Mouse (Mus musculus): ENCODE measurements at regions not wholly inside any gene's neighbourhood (a gene's known extent, or its start where the extent isn't known, plus 50 kb on each side); places are given as distances from the start of the nearest gene placed in this dataset.

DNA sequence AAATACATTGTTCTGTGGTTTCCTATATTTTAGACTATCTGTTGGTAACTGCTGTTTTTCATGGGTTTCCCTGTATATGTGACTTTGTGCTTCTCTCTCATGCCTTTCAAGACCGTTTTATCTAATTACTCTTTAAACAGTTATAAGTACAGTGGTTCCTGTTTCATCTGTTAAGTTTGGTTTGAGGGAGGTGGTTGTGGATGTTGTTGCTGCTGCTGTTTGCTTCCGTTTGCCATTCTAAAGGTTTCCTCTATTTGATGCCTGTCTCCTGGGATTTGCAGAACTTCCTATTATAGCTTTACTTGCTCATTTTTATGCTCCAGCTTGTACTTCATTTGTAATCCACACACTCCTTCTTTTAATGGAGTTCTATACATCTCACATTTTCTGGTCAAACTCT lies 400.4 kb upstream of the Htr2a start:
- no peak overlapping the region for H3K27ac ChIP-seq
- no peaks in the 10 kb centered on the region for H3K4me1 ChIP-seq (replicated peaks; ENCODE audit: control insufficient read depth in 2 of 2, insufficient read depth in 2 of 2, low read length in 1 of 2)
- DNase-seq (ENCODE audit: low read depth in 3 of 3, low spot score in 3 of 3) (no peak), ATAC-seq (ENCODE audit: insufficient read depth) (no peak)
- no peaks in the 10 kb centered on the region for H3K27me3 ChIP-seq (ENCODE audit: control insufficient read depth, insufficient read depth, low read length)
- no peaks in the 10 kb centered on the region for H3K36me3 ChIP-seq (replicated peaks; ENCODE audit: control insufficient read depth, insufficient read depth, low read depth)
- 5% methylated on average over 2 of the region's 2 CpGs for WGBS (ENCODE audit: insufficient replicate concordance)
- no peaks in the 10 kb centered on the region for H3K9me3 ChIP-seq (ENCODE audit: control insufficient read depth, low read length)
- H3K4me2 ChIP-seq (ENCODE audit: low read depth): no peak overlapping the region
- no peak for TF ChIP-seq CTCF (IDR thresholded peaks at IDR 0.05; ENCODE audit: low read depth)
- no peak overlapping the region for H3K9ac ChIP-seq (replicated peaks)
- no peak overlapping the region for H3K4me3 ChIP-seq (ENCODE audit: insufficient read depth in 1 of 2, low read depth in 2 of 2, low read length in 2 of 2)

DNA sequence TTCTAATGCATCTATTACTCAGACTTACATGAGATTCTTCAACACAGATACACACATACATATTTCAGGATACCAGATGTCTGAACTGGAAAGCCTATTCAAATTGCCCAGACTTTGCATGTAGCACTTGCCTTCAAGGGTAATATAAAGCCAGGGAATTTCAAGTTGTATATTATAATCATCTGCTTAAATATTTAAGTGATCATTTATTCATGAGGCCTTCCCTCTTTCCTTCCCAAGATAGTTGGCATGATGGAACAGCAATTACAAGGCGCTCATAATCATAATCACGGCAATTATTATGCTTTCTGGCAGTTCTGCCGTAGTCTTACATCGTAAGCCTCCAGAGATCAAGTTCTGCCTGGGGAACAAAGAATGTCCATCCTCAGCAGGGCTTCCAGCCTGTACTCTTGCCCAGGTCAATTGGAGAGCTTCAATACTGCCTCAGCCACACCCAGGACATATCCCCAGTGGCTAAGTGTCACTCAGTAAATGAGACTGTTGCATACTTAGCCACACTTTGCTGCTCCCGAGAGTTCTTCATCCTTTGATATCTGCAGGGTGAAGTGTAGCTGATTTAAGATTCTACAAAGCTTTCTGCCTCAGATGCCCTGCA lies 391.3 kb upstream of the Htr2a start:
- H3K27me3 ChIP-seq (ENCODE audit: control insufficient read depth, insufficient read depth, low read length): no peaks in the 10 kb centered on the region
- no peak for ATAC-seq (ENCODE audit: insufficient read depth)
- WGBS (ENCODE audit: insufficient replicate concordance): 67% methylated on average over 5 of the region's 5 CpGs
- DNase-seq (ENCODE audit: low read depth in 3 of 3, low spot score in 3 of 3): no peak
- no peak overlapping the region for H3K9ac ChIP-seq (replicated peaks)
- TF ChIP-seq EP300 (IDR thresholded peaks at IDR 0.05; ENCODE audit: low read depth): no peak
- TF ChIP-seq CTCF (IDR thresholded peaks at IDR 0.05; ENCODE audit: low read depth): no peak
- no peak overlapping the region for H3K4me3 ChIP-seq (ENCODE audit: insufficient read depth in 1 of 2, low read depth in 2 of 2, low read length in 2 of 2)
- no peaks in the 10 kb centered on the region for H3K9me3 ChIP-seq (ENCODE audit: control insufficient read depth, low read length)
- H3K4me1 ChIP-seq (replicated peaks; ENCODE audit: control insufficient read depth in 2 of 2, insufficient read depth in 2 of 2, low read length in 1 of 2): no peaks in the 10 kb centered on the region
- H3K36me3 ChIP-seq (replicated peaks; ENCODE audit: control insufficient read depth, insufficient read depth, low read depth): no peaks in the 10 kb centered on the region
- no peak overlapping the region for H3K4me2 ChIP-seq (ENCODE audit: low read depth)
- H3K27ac ChIP-seq: no peak overlapping the region

DNA sequence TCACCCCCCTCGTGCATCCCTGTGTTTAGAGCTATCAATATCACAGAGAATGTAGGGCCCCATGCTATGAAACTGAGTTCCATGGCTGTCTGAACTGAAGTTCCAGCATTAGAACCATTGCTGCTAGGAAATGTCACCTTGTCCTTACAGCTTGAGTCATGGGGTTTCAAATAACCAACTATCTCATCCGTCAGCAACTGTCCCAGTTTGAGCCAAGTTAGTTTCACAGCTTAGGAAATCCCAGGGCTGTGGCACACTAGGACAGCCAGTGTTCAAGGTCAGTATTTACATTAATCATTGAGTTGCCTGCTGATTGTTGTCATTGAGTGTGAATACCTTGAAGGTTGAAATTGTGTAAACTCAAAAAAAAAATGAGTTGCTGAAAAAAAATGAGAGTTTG lies 390.6 kb upstream of the Htr2a start:
- no peaks in the 10 kb centered on the region for H3K27me3 ChIP-seq (ENCODE audit: control insufficient read depth, insufficient read depth, low read length)
- DNase-seq (ENCODE audit: low read depth in 3 of 3, low spot score in 3 of 3): no peak
- H3K4me1 ChIP-seq (replicated peaks; ENCODE audit: control insufficient read depth in 2 of 2, insufficient read depth in 2 of 2, low read length in 1 of 2): no peaks in the 10 kb centered on the region
- no peak overlapping the region for H3K4me3 ChIP-seq (ENCODE audit: insufficient read depth in 1 of 2, low read depth in 2 of 2, low read length in 2 of 2)
- H3K4me2 ChIP-seq (ENCODE audit: low read depth): no peak overlapping the region
- ATAC-seq (ENCODE audit: insufficient read depth): no peak
- TF ChIP-seq CTCF (IDR thresholded peaks at IDR 0.05; ENCODE audit: low read depth): no peak
- TF ChIP-seq EP300 (IDR thresholded peaks at IDR 0.05; ENCODE audit: low read depth): no peak
- H3K27ac ChIP-seq: no peak overlapping the region
- no peak overlapping the region for H3K9ac ChIP-seq (replicated peaks)
- WGBS (ENCODE audit: insufficient replicate concordance): 53% methylated on average over 2 of the region's 2 CpGs
- no peaks in the 10 kb centered on the region for H3K9me3 ChIP-seq (ENCODE audit: control insufficient read depth, low read length)
- no peaks in the 10 kb centered on the region for H3K36me3 ChIP-seq (replicated peaks; ENCODE audit: control insufficient read depth, insufficient read depth, low read depth)

DNA sequence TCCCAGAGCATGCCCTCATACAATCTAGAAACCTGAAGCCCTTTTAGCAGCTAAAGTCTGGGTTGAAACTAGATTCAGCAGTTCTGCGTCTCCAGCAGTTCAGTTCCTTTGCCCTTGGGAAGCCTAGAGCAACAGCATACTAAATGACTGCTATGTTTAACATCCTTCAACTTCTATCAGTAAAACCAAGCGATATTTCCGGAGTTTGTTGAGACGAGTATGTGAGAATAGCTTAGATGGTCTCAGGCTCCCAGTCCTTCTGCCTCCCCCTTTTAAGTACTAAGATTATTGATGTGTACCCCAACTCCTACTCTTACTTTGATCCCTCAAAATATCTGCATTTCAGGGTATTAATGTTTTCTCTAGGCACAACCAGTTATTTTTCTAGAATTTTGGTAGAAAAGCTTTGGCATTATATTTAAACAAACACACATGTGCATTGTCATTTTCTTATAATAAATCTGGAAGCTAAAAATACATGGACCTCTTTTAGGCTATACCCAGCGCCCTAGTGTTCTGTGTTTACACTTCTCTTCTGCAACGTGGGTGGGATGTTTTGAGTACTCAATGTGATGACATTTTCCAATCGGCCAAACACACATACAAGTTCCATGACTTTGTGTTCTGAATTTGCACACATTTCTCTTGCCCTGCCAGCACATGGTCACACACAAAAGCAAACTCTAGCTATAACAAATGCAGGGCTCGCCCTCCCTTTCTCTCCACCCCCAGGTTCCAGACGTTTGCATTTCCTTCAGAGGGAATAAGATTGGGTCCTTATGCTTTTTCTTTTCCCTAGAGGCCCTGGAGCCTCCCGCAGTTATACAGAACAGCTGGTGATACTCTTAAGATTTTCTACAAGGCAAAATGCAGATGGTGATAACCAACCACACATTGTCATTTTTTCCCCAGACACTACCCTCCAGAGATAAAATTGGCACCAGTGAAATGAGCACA lies 388.2 kb upstream of the Htr2a start:
- ATAC-seq (ENCODE audit: insufficient read depth): no peak
- H3K4me3 ChIP-seq (ENCODE audit: insufficient read depth in 1 of 2, low read depth in 2 of 2, low read length in 2 of 2): no peak overlapping the region
- H3K9me3 ChIP-seq (ENCODE audit: control insufficient read depth, low read length): no peaks in the 10 kb centered on the region
- H3K9ac ChIP-seq (replicated peaks): no peak overlapping the region
- no peak for DNase-seq (ENCODE audit: low read depth in 3 of 3, low spot score in 3 of 3)
- H3K27me3 ChIP-seq (ENCODE audit: control insufficient read depth, insufficient read depth, low read length): no peaks in the 10 kb centered on the region
- no peak overlapping the region for H3K4me2 ChIP-seq (ENCODE audit: low read depth)
- H3K27ac ChIP-seq: no peak overlapping the region
- H3K4me1 ChIP-seq (replicated peaks; ENCODE audit: control insufficient read depth in 2 of 2, insufficient read depth in 2 of 2, low read length in 1 of 2): no peaks in the 10 kb centered on the region
- no peaks in the 10 kb centered on the region for H3K36me3 ChIP-seq (replicated peaks; ENCODE audit: control insufficient read depth, insufficient read depth, low read depth)
- TF ChIP-seq EP300 (IDR thresholded peaks at IDR 0.05; ENCODE audit: low read depth) (no peak), CTCF (IDR thresholded peaks at IDR 0.05; ENCODE audit: low read depth) (no peak)
- 54% methylated on average over 10 of the region's 10 CpGs for WGBS (ENCODE audit: insufficient replicate concordance)

DNA sequence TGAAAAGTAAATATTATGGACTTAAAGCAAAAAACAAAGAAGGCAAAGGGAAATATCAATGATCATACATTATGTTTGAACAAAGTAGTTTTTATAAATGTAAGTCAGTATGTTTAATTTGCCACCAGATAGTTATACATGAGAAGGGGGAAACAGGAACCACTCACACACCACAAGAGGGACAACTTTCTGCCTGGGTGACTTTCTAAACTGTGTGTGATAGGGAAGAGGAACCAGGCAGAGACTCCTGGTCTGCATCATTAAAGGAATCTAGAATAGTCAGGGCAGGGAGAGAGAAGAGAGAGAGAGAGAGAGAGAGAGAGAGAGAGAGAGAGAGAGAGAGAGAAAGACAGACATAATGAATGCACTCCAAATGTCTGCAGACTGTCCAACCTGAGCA lies 385.6 kb upstream of the Htr2a start:
- Histone ChIP-seq H3K9me3 (ENCODE audit: control insufficient read depth, low read length) (no peaks in the 10 kb centered on the region), H3K4me2 (ENCODE audit: low read depth) (no peak overlapping the region), H3K27ac (no peak overlapping the region), H3K27me3 (ENCODE audit: control insufficient read depth, insufficient read depth, low read length) (no peaks in the 10 kb centered on the region), H3K4me3 (ENCODE audit: insufficient read depth in 1 of 2, low read depth in 2 of 2, low read length in 2 of 2) (no peak overlapping the region), H3K4me1 (replicated peaks; ENCODE audit: control insufficient read depth in 2 of 2, insufficient read depth in 2 of 2, low read length in 1 of 2) (no peaks in the 10 kb centered on the region), H3K36me3 (replicated peaks; ENCODE audit: control insufficient read depth, insufficient read depth, low read depth) (no peaks in the 10 kb centered on the region), H3K9ac (replicated peaks) (no peak overlapping the region)
- TF ChIP-seq CTCF (IDR thresholded peaks at IDR 0.05; ENCODE audit: low read depth) (no peak), EP300 (IDR thresholded peaks at IDR 0.05; ENCODE audit: low read depth) (no peak)
- ATAC-seq (ENCODE audit: insufficient read depth) (no peak), DNase-seq (ENCODE audit: low read depth in 3 of 3, low spot score in 3 of 3) (no peak)
